Mouse (Mus musculus) left cerebral cortex, postnatal 10 days (tissue): ENCODE measurements around the gene Gpc2. TPM values are rescaled to one million over a fixed set of nuclear protein-coding genes. Genes with fewer than 3 reads are reported as not detected.

Experiments
- DNase-seq, 2 experiments: peaks; one replicate each; pipeline ENCODE4 v3.0.0; 2021 to 2022; ENCODE audit warnings: low spot score in 2 of 2, mixed read lengths in 1 of 2; ENCODE audit errors: extremely low spot score in 1 of 2
- intact Hi-C: fragments of 180-260 bp; cut with DNase I; formaldehyde crosslinking; loops from one replicate; pipeline ENCODE4 v1.15.1; 2025
- total RNA-seq, 2 experiments: library from RNA; stranded (reverse); gene quantifications; 2 replicates each; pipeline ENCODE4 v1.2.3; 2021

The Gpc2 gene
- total RNA-seq, 2 experiments from 2014 or later, result 3.8 to 4.1 TPM

DNA sequence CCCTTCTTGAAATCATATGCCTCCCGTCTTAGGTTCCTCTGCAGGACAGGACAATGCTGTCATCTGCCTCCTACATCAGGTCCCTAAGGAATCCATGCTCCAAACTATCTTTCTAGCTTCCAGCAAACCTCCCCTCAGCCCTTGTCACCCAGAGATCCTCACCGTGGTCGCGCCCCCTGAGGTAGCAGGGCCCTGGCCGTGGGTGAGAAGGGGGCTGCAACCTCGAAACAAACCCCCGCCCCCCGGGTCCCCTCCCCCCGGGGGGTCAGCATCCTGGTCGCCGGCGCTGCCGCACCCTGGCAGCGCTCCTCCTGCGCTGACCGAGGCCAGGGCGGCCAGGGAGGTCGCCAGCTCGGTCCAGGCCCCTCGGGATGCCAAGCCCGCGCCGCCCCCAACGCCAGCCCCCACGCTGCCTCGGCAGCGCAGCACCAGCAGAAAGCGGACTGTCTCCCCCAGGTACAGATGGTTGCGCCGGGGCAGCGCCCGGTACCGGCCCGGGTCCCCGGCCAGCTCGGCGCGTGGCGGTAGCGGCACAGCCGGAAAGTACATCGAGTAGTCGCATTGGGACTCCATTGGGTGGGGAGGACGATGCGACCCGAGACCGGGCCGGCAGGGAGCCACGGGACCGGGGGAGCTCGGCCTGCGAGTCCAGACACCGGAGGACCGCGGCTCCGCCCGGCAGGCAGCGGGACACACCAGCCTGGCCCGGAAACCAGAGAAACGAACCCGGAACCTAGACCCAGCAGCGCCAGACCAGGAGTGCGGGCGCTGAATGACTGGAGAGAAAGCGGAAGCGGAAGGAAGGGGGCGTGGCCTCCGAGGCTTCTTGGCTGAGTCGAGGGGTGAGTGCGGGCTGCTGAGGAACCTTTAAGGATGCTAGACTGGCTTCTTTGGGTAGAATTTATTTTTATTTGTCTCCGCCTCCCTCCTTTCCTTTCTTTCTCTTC lies 16.3 kb downstream of the Gpc2 start, which contains the start of gene BC037034:
Gene BC037034 (minus strand): TSS at position 774 of the 947 bp plus-strand sequence.
- intact Hi-C loops, result loop anchor here (5.0 kb wide), 1 partner anchor 179 kb away; the partner anchor contains the start of gene Zfp157

DNA sequence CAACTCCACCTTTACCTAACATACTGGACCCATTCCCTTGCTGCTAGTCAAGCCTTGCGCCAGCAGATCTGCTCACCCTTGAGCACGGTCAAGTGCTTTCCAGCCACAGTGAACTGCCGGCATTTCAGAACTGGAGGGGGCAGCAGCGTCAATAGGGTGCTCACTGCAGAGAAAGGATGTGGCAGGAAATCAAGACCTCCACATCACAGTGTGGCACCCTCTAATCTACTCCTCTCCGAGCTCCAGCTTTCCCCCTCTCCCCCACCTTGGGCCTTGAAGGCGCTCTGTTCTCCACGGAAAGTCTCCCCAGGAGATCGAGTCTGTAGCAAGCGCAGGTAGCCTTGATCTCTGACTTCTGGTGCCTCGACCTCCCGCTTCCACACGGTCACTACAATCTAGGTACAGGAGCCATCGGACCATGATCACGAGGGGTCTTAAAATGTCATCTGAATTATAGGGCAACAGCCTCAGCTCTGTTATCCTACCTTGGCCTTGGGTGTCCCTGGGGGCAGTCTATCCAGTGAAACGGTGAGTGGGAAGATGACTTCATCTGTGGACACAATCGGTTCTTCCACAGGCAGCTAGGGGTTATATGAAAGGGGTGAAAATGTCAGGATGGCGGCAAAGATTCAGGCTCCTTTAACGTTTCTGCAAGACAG lies 17.1 kb downstream of the Gpc2 start:
- DNase-seq, result no peak
- intact Hi-C loops, result loop anchor here (5.0 kb wide), 1 partner anchor 180 kb away; the partner anchor contains the start of gene Zfp157

More for the DNA sequence above, 16.3 kb downstream of the Gpc2 start, which contains the start of gene BC037034:
- DNase-seq, result peak; percentile 91 to 96

DNA sequence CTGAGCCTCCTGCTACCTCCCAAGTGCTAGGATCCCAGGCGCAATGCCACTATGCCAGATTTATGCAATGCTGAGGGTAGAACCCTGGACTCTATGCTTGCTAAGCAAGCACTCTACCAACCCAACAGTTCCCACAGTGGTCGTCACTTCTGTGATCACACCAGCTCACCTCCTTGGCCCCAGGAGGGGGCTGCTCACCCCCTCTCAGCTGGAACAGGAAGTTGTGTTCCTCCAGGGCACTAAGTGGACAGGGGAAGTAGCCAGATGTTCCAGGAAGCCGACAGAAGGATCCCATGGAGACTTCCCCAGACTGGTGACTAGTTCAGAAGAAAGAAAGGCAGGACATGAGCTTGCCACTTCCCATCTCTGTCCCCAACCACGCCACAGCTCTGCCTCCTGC lies 17.8 kb downstream of the Gpc2 start:
- intact Hi-C loops, result loop anchor here (5.0 kb wide), 1 partner anchor 180 kb away; the partner anchor contains the start of gene Zfp157
- DNase-seq, result no peak

DNA sequence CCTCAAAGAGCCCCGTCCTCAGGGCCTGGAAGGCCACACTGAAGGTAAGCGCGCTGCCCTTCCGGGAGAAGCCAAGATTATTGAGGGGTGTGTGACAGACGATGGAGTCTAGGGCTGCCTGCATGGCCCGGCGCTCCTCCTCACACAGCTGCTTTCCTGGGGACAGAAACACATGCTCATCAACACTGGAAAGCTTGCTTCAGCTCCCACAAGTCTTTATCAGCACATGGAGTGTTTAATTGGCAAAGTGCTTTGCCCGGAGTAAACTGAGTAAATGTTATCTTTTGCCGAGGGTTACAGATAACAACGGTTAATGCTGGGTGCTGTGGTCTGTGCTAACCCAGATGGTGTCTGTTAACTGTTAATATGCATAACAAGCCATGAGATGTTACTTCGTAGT lies 19.0 kb downstream of the Gpc2 start:
- no peak for DNase-seq
- intact Hi-C loops, result loop anchor here (5.0 kb wide), 1 partner anchor 181 kb away; the partner anchor contains the start of gene Zfp157

DNA sequence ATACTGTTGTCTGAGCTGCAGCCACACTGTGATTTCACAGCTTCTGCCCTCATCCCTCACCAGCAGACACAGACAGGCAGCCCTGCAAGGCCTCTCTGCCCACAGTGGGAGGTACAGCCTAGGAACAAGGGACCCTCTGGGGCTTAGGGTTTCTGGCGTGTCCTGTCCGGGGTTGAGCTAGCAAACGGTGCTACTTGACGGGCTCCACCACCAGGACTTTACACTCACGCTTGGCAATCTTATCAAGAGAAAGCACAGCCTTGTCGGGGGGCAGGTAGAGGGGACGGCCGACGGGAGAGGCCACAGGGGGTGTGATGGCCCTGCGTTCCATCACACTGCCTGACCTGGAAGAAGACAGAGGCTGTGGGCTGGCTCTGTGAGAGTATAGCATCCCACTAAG lies 19.8 kb downstream of the Gpc2 start:
- intact Hi-C loops, result loop anchor here (5.0 kb wide), 1 partner anchor 182 kb away; the partner anchor contains the start of gene Zfp157
- no peak for DNase-seq

DNA sequence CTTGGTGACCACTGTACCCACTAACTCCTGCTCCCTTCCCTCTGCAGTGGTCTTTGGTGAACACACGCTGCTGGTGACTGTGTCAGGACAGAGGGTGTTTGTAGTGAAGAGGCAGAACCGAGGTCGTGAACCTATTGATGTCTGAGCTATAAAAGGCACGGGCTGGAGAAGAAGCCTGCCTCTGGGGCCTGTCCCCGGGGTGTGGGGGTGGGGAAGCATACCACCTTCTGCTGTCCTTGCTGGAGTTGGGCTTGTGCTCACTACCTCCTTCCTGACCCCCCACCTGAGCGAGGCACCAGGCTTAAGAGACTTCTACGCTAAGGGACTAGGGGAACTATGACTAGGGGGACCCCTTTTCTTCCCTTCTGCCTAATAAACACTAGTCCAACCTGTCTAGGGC lies 20.8 kb downstream of the Gpc2 start:
- intact Hi-C loops, result no loop called here
- DNase-seq, result no peak

DNA sequence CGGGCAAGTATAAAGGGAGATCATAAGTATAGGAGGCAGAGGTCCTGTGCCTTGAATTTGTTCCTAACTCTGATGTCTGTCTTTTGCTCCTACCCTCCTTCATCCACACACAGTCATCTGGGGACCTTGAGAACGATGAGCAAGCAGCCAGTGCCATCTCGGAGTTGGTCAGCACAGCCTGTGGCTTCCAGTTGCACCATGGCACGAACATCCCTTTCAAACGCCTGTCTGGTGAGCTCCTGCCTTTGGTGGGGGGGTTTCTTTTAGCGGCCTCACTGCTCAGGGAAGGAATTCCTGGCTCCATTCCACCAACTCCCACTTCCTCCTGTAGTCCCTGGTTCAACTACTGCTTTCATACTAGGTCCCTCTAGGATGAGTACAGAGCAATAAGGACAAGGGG lies 21.3 kb downstream of the Gpc2 start:
- intact Hi-C loops, result no loop called here

DNA sequence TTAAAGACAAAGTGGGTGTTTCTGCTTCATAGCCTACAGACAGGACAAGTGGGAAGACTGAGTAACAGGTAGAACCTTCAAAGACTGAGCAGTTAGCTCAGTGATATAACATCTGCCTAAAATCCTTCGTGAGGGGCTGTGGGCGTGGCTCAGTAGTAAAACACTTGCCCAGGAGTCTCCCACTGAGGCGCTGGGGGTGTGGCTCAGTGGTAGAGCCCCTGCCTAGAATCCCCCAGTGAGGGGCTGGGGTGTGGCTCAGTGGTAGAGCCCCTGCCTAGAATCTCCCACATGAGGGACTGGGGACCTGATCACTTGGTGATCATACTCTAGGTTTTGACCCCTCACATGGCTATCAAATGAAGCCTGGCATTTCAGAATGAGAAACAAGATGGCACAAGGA lies 21.7 kb downstream of the Gpc2 start:
- intact Hi-C loops, result no loop called here
- no peak for DNase-seq

More for the DNA sequence above, 21.3 kb downstream of the Gpc2 start:
- no peak for DNase-seq

DNA sequence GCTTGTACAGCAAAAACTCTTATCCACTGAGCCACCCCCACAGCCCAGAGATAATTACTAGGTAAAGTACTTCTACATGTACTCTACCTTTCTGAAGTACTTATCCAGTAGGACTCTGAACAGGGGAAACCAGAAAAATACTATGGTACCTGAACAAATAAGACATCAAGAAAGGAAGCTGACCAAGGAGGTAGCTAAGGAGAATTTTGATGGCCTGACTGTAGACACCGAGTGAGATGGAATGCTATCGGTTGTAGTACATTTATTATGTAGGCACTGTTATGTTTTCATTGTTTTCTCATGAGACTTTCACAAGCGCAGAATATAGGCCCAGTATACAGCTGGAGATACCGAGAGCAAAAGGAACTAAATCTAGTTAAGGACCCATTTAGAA lies 22.2 kb downstream of the Gpc2 start:
- no peak for DNase-seq
- intact Hi-C loops, result no loop called here

DNA sequence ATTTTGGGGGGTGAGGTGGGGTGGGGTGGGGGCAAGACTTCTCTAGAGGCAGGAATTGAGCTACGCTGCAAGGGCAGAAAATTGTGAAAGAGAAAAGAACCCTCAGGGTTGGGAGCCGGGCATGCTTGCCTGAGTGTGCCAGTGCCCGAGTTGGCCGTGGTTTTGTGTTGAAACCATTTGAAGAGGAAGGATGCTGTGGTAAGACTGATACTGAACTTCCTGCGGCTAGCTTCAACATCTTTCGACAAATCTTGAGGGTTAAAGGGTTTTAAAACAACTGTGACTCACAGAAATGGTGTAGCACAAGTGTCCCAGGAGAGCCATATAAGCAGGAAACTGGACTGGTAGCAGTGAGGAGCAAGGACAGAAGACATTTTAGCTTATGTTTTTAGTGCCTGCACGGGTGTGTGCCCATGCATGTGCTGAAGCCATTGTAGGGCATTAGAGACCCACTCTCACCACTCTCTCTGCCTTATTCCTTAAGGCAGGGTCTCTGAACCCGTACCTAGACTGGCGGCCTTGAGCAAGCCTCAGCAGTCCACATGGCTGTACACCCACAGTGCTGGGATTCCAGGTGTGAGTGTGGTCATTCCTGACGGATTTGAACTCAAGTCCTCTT lies 22.7 kb downstream of the Gpc2 start:
- no peak for DNase-seq
- intact Hi-C loops, result no loop called here

DNA sequence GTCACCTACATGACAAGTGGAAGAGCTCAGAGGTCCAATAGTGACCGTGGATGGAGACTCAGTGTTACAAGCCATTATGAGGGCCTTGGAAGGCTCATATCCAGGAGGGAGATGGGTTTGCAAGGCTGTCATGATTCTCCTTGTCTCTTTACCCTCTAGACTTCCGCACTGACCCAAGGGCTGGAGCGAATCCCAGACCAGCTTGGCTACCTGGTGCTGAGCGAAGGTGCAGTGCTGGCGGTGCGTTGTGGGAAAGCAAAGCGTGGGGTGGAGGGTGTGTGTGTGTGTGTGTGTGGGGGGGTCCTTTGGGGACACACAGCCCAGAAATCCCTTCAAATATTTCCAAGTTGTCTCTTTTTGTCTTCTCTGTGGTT lies 23.7 kb downstream of the Gpc2 start:
- intact Hi-C loops, result no loop called here

DNA sequence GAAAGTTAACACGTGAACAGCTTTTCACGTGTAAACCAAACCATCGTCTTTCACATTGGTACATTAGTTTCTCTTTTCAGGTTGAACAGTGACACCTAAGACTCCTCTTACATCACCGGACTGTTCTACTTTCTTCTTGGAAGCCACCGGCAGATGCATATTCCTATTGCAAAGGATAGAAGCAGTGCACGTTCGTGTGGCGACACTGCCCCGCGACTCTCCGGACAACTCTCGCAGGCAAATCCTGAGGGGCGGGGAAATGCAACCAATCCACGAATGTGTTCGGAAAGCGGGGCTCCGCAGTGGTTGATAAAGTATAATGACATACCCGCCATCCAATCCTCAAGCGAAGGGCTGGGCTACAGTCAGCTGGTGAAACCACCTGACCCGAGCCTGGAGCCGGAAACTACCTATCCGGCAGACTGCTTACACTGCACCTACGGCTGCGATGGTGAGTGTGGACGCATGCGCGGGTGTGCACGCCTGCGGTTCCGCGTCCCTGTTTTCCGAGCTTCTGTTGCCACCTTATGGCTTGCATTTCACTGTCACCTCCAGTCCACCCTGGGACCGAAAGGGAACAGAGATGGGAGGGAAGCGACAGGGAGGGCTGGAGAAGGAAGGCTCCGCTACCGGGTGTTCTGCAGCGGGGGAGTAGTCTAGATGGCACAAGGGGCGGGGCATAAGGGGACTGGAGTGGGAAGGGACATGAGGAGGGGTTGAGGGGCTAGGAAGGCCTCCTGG lies 24.3 kb downstream of the Gpc2 start, which contains the start of gene Lamtor4:
Gene Lamtor4 (plus strand): TSS at position 130 of the 741 bp plus-strand sequence.
- peak; percentile 95 to 98 for DNase-seq
- intact Hi-C loops, result no loop called here

More for the DNA sequence above, 23.7 kb downstream of the Gpc2 start:
- DNase-seq, result no peak

DNA sequence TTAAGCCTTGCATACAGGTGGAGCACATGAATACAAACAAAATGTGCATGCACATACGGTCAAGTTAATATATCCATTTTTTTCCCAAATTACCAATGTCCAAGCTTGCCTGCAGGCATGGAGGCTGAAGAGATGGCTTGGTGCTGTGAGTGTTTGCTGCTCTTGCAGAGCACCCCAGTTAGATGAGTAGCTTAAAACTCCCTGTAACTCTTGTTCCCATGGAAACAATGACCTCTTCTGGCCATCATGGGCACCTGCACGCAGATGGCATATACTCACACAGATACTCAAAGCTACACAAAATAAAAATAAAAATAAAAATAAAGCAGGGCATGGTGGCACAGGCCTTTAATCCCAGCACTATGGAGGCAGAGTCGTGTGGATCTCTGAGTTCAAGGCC lies 26.7 kb downstream of the Gpc2 start:
- intact Hi-C loops, result loop anchor here (2.0 kb wide), 1 partner anchor 52 kb away; no protein-coding TSS in a partner anchor

DNA sequence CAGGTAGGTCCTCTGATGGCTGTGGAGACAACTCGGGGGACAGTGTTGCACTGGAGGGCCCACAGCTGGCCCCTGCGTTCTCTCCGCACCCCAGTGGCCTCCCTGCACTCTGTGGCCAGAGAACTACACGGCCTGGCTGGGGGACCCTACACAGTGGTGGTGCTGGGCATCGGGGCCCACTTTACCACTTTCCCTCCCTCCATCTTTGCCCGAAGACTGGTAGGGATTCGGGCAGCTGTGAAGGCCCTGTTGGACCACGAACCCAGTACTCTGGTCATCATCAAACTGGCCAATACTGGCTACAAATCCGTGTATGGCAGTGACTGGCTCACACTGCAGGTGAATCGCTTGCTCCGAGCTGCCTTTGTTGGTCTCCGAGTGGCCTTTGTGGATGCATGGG lies 28.7 kb downstream of the Gpc2 start:
- DNase-seq, result no peak
- intact Hi-C loops, result no loop called here

More for the DNA sequence above, 26.7 kb downstream of the Gpc2 start:
- no peak for DNase-seq

DNA sequence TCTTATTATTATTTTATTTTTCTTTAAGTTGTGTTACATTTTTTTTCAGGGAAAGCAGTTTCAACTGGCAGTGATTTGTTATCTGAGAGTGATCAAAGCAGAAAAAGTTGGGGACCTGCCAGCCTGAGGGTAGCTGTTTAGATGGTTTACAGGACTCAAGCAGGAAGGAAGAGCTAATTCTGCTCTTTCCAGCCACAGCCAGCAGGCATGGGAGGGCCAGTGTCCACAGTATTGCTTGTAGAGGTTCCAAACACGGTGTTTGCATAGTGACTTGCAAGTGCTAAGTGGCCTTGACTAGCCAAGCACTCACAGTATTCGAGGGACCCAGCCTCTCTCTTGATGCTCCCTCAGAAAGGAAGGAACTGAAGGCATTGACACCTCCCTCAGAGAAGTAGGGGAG lies 38.3 kb downstream of the Gpc2 start:
- DNase-seq, result no peak
- intact Hi-C loops, result no loop called here

DNA sequence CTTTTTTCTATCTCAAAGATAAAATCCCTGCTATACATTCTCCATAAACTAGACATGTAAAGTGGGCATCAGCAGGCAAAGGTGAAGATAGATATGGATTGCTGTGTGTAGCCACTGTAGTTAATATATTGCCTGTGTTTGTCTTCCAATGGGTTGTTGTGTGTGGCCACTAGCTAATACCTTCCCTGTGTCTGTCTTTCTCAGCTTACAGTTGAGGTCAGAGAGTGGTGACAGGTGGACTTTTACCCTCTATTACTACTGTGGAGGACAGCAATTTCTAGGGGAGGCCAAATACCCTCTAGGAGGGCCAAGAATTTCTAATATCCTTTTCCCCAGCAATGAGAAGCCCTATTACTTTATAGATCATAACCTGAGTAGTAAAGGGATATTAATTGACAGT lies 45.6 kb downstream of the Gpc2 start:
- intact Hi-C loops, result no loop called here
- DNase-seq, result no peak

DNA sequence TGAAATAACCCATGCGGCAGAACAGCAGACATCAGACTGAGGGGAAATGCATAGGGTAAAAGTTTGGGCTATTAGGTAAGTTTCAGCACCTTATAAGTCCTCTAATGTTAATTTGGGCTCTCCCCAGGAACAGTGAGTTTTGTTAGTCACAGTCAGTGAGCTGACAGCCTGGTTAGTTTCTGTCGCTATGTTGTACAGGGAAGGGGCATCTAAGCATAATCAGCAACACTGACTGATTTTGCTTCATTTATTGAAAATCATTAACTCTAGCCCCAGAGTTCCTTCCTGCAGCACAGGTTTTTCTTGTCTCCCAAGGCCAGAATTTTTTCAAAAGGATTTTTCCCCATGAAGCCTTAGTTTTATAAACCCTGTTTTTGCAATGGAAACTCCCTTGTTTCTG lies 46.0 kb downstream of the Gpc2 start:
- no peak for DNase-seq
- intact Hi-C loops, result no loop called here

DNA sequence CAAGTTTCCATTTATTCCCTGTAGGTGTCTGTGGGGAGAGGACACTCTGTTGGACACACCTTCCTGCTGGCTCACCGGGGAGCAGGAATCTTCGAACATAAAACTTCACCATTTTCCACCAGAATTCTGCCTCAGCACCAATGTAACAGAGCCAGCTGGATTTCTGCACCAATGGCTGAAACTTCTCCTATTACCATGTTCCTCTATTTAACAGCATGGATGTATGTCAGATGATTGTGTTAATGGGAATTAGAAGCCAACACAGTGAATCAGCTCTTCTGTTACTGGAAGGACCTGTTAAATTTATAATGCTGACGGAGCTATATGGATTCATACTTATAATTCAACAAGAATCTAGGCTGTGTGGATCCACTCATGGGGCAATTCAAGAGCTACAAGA lies 50.3 kb downstream of the Gpc2 start:
- intact Hi-C loops, result no loop called here
- no peak for DNase-seq
